Comparison of ENCODE assay signal across 8 mouse cellular contexts in the genomic region with DNA sequence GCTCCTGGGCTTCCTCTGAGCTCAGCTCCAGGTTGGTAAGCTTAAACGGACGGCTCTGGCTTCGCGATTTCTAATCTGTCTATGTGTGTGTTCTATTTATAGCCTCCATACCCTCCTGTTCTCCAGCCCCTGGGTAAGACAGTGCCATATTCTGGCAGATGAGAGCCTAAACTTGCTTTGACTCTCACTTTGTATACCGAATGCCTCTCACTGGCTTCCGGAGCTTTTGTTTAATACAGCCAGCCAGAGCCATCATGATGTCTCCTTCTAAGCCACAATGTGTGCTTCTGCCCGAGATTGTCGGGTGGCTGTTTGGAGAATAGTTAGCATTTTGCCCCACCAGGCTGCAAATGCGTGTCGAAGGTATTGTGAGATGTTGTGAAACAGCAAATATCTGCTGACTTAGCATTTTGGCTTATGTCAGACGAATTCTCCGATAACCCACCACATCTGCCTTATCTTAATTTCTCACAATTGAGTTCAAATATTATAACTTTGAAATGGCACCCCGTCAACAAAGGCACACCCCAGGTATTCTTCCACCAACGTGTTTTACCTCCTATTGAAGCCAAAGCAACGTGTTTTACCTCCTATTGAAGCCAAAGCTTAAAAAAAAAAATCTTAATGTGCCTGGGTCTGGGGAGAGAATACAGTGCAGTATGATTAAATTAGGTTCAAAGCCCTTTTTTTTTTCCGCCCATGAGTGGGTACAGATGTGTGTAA.
A peak's percentile ranks its signal among the peaks of the same experiment; 100 is the strongest.
DNase-seq lines count a peak whose midpoint lies in the region; ATAC-seq and TF ChIP-seq lines count a peak whose summit lies in the region.

No protein-coding gene starts in this region.

- H3K4me2 ChIP-seq in forebrain, embryonic 14.5 days (ENCODE audit: low read length), result peak overlapping the region; percentile 66
- H3K4me2 ChIP-seq in midbrain, embryonic 16.5 days (ENCODE audit: low read length), result peak overlapping the region; percentile 63

- no peak for TF ChIP-seq POLR2A in MEL (IDR thresholded peaks at IDR 0.05; ENCODE audit: control insufficient read depth in 1 of 2, insufficient read depth in 1 of 2, low read depth in 1 of 2, low read length in 2 of 2, poor library complexity in 1 of 2)
- TF ChIP-seq POLR2A in thymus, adult 2 months (IDR thresholded peaks at IDR 0.05; ENCODE audit: control insufficient read depth, extremely low read depth, insufficient read depth, low read length, poor library complexity), result no peak

- no peaks in the 10 kb centered on the region for H3K36me3 ChIP-seq in MEL (ENCODE audit: control insufficient read depth in 1 of 2, insufficient read depth in 2 of 2, low read length in 2 of 2)
- H3K36me3 ChIP-seq in forebrain, embryonic 14.5 days (ENCODE audit: control insufficient read depth, insufficient read depth, low read length), result no peaks in the 10 kb centered on the region
- H3K36me3 ChIP-seq in midbrain, embryonic 16.5 days (ENCODE audit: control insufficient read depth, insufficient read depth, low read length), result no peaks in the 10 kb centered on the region
- H3K36me3 ChIP-seq in thymus, adult 2 months (ENCODE audit: control insufficient read depth, insufficient read depth, low read length), result no peaks in the 10 kb centered on the region

- H3K9ac ChIP-seq in MEL (ENCODE audit: control insufficient read depth, low read depth, low read length, poor library complexity, severe bottlenecking), result no peak overlapping the region
- H3K9ac ChIP-seq in forebrain, embryonic 14.5 days (ENCODE audit: low read length), result peak overlapping the region; percentile 80
- H3K9ac ChIP-seq in midbrain, embryonic 16.5 days (ENCODE audit: low read depth, low read length), result peak overlapping the region; percentile 79

- no peak for TF ChIP-seq EP300 in MEL (IDR thresholded peaks at IDR 0.05; ENCODE audit: low read depth in 1 of 2, low read length in 2 of 2)

- H3K4me3 ChIP-seq in MEL (ENCODE audit: control insufficient read depth in 1 of 2, insufficient read depth in 1 of 2, low read depth in 2 of 2, low read length in 2 of 2), result no peak overlapping the region
- peak overlapping the region; percentile 56 for H3K4me3 ChIP-seq in forebrain, embryonic 14.5 days (ENCODE audit: low read depth, low read length)
- peak overlapping the region; percentile 50 for H3K4me3 ChIP-seq in midbrain, embryonic 16.5 days (ENCODE audit: low read depth, low read length)
- H3K4me3 ChIP-seq in thymus, adult 2 months (ENCODE audit: control insufficient read depth, insufficient read depth, low read length), result no peak overlapping the region

- no peaks in the 10 kb centered on the region for H3K9me3 ChIP-seq in MEL (replicated peaks; ENCODE audit: insufficient read depth, low read length)
- H3K9me3 ChIP-seq in forebrain, embryonic 14.5 days (replicated peaks; ENCODE audit: control insufficient read depth, low read length), result no peaks in the 10 kb centered on the region
- no peaks in the 10 kb centered on the region for H3K9me3 ChIP-seq in midbrain, embryonic 16.5 days (replicated peaks; ENCODE audit: control insufficient read depth, low read length, poor library complexity, severe bottlenecking)

- no peak for TF ChIP-seq CTCF in MEL (IDR thresholded peaks at IDR 0.05 in 2 of 3, conservative IDR thresholded peaks at IDR 0.05 in 1 of 3; ENCODE audit: control insufficient read depth in 1 of 3, insufficient read depth in 1 of 3, low read depth in 2 of 3, low read length in 3 of 3, poor library complexity in 1 of 3, severe bottlenecking in 1 of 3)
- no peak for TF ChIP-seq CTCF in thymus, adult 2 months (IDR thresholded peaks at IDR 0.05; ENCODE audit: borderline replicate concordance, control insufficient read depth, extremely low read depth, insufficient read depth, low read length, poor library complexity)

- no peaks in the 10 kb centered on the region for H3K4me1 ChIP-seq in MEL (ENCODE audit: control insufficient read depth in 1 of 2, insufficient read depth in 2 of 2, low read length in 2 of 2)
- peaks cover 13% of the 10 kb centered on the region for H3K4me1 ChIP-seq in forebrain, embryonic 14.5 days (ENCODE audit: control insufficient read depth, insufficient read depth, low read length)
- peaks cover 18% of the 10 kb centered on the region for H3K4me1 ChIP-seq in midbrain, embryonic 16.5 days (ENCODE audit: control insufficient read depth, insufficient read depth, low read length)
- H3K4me1 ChIP-seq in thymus, adult 2 months (replicated peaks; ENCODE audit: control insufficient read depth, insufficient read depth, low read length), result no peaks in the 10 kb centered on the region

- no peaks in the 10 kb centered on the region for H3K27me3 ChIP-seq in MEL (ENCODE audit: control insufficient read depth in 1 of 2, insufficient read depth in 2 of 2, low read length in 2 of 2)
- H3K27me3 ChIP-seq in forebrain, embryonic 14.5 days (replicated peaks; ENCODE audit: control insufficient read depth, insufficient read depth, low read length), result no peaks in the 10 kb centered on the region
- H3K27me3 ChIP-seq in midbrain, embryonic 16.5 days (ENCODE audit: control insufficient read depth, insufficient read depth, low read depth, low read length), result no peaks in the 10 kb centered on the region
- no peaks in the 10 kb centered on the region for H3K27me3 ChIP-seq in thymus, adult 2 months (ENCODE audit: control insufficient read depth, insufficient read depth, low read length)

- no peak; the same call in 1 of the 2 replicates for ATAC-seq in cerebellum, adult (ENCODE audit: insufficient number of reproducible peaks, low FRiP score, low TSS enrichment)
- ATAC-seq in forebrain, embryonic 14.5 days, result peak; percentile 57
- ATAC-seq in midbrain, embryonic 16.5 days, result peak; percentile 69

- no peak for TF ChIP-seq RAD21 in MEL (IDR thresholded peaks at IDR 0.05; ENCODE audit: low read depth, low read length)

- 1% methylated on average over 16 of the region's 16 CpGs for WGBS in forebrain, embryonic 14.5 days
- 1% methylated on average over 16 of the region's 16 CpGs for WGBS in midbrain, embryonic 16.5 days
- 7% methylated on average over 16 of the region's 16 CpGs for whole genome bisulfite sequencing in thymus, adult 2 months

- no peak overlapping the region for H3K27ac ChIP-seq in MEL (ENCODE audit: control insufficient read depth, low read depth, low read length)
- H3K27ac ChIP-seq in forebrain, embryonic 14.5 days (ENCODE audit: low read depth, low read length), result peak overlapping the region; percentile 84
- peak overlapping the region; percentile 85 for H3K27ac ChIP-seq in midbrain, embryonic 16.5 days (ENCODE audit: low read length)
- no peak overlapping the region for H3K27ac ChIP-seq in thymus, adult 2 months (ENCODE audit: control insufficient read depth, insufficient read depth, low read length)

- peak; percentile 14 for DNase-seq in cerebellum, adult 8-10 months
- DNase-seq in MEL (ENCODE audit: low read depth, low spot score), result no peak
- peak; percentile 63 for DNase-seq in forebrain, embryonic 14.5 days (ENCODE audit: low spot score)
- DNase-seq in layer of hippocampus, adult 9-11 months, result peak; percentile 22
- DNase-seq in thymus, adult 2 months, result no peak
- DNase-seq in lung, adult 18-20 months, result no peak

- no peaks in the 10 kb centered on the region for H3K79me2 ChIP-seq in MEL (ENCODE audit: control insufficient read depth, insufficient read depth, low read length, poor library complexity)

TF ChIP-seq in MEL, 35 proteins besides CTCF, POLR2A, EP300 and RAD21:
- TF ChIP-seq CHD2 (IDR thresholded peaks at IDR 0.05; ENCODE audit: low read length) (no peak), MAX (IDR thresholded peaks at IDR 0.05; ENCODE audit: low read length) (no peak), JUND (IDR thresholded peaks at IDR 0.05; ENCODE audit: low read depth, low read length) (no peak), MAFK (IDR thresholded peaks at IDR 0.05; ENCODE audit: borderline replicate concordance, low read depth, low read length) (peak; percentile 50; the same call in 1 of the 2 replicates), ZMIZ1 (IDR thresholded peaks at IDR 0.05; ENCODE audit: low read depth, low read length) (no peak)
TF ChIP-seq in MEL: peak in this region for 1.

Comparison
In these comparisons a context has a peak if more than half of its experiments do, and no peak if none do; other contexts are left out.
1. DNase-seq: peak in cerebellum, adult 8-10 months (single experiment), forebrain, embryonic 14.5 days (single experiment) and layer of hippocampus, adult 9-11 months (single experiment); none in MEL (single experiment), thymus, adult 2 months (single experiment) and lung, adult 18-20 months (0 of 2).
2. H3K27ac ChIP-seq: peak in forebrain, embryonic 14.5 days (single experiment) and midbrain, embryonic 16.5 days (single experiment); none in MEL (single experiment) and thymus, adult 2 months (single experiment).
3. H3K4me3 ChIP-seq: peak in forebrain, embryonic 14.5 days (single experiment) and midbrain, embryonic 16.5 days (single experiment); none in MEL (0 of 2) and thymus, adult 2 months (single experiment).